Mouse (Mus musculus) splenic B cell, adult 2 months (primary cell): ENCODE data around the gene Arrb1.
A peak's percentile ranks its signal among the peaks of the same experiment; 100 is the strongest.

Experiments used
- DNase-seq: peaks from one replicate; pipeline ENCODE4 v3.0.0-alpha.2; 2011; ENCODE audit warnings: low read depth, low spot score
- H3K27me3 ChIP-seq: 2 replicates; pipeline ENCODE4 v1.6.1; 2012; ENCODE audit warnings: mild to moderate bottlenecking, low read length, moderate library complexity, mixed read lengths; ENCODE audit not compliant: control insufficient read depth, poor library complexity, insufficient read depth, severe bottlenecking
- H3K36me3 ChIP-seq: 2 replicates; pipeline ENCODE4 v1.6.1; 2012; ENCODE audit warnings: mild to moderate bottlenecking, low read length, moderate library complexity, mixed read lengths; ENCODE audit not compliant: control insufficient read depth, poor library complexity, insufficient read depth, severe bottlenecking

Gene Arrb1

GRCm38 (mm10) chr7:99549668-99550067 is 14.4 kb downstream of the Arrb1 start:
- H3K36me3 ChIP-seq: no peaks in the 10 kb centered on the region
- peak; percentile 16 for DNase-seq
- no peaks in the 10 kb centered on the region for H3K27me3 ChIP-seq

GRCm38 (mm10) chr7:99551623-99552022 is 16.4 kb downstream of the Arrb1 start:
- H3K36me3 ChIP-seq: no peaks in the 10 kb centered on the region
- no peak for DNase-seq
- no peaks in the 10 kb centered on the region for H3K27me3 ChIP-seq

- Histone ChIP-seq H3K36me3 (no peaks in the 10 kb centered on the region), H3K27me3 (no peaks in the 10 kb centered on the region)
- no peak for DNase-seq
Measured at GRCm38 (mm10) chr7:99553222-99553884, 18.1 kb downstream of the Arrb1 start.

- DNase-seq: no peak
- H3K36me3 ChIP-seq: no peaks in the 10 kb centered on the region
- no peaks in the 10 kb centered on the region for H3K27me3 ChIP-seq
Measured at GRCm38 (mm10) chr7:99553885-99554269, 18.6 kb downstream of the Arrb1 start.

- DNase-seq: peak; percentile 78
- Histone ChIP-seq H3K27me3 (no peaks in the 10 kb centered on the region), H3K36me3 (no peaks in the 10 kb centered on the region)
Measured at GRCm38 (mm10) chr7:99555862-99556261, 20.6 kb downstream of the Arrb1 start.

GRCm38 (mm10) chr7:99559091-99559490 is 23.8 kb downstream of the Arrb1 start:
- no peaks in the 10 kb centered on the region for H3K36me3 ChIP-seq
- no peak for DNase-seq
- H3K27me3 ChIP-seq: no peaks in the 10 kb centered on the region

- Histone ChIP-seq H3K36me3 (no peaks in the 10 kb centered on the region), H3K27me3 (no peaks in the 10 kb centered on the region)
- no peak for DNase-seq
Measured at GRCm38 (mm10) chr7:99562478-99562877, 27.2 kb downstream of the Arrb1 start.

GRCm38 (mm10) chr7:99563224-99563623 is 28.0 kb downstream of the Arrb1 start:
- Histone ChIP-seq H3K27me3 (no peaks in the 10 kb centered on the region), H3K36me3 (no peaks in the 10 kb centered on the region)
- no peak for DNase-seq

GRCm38 (mm10) chr7:99565325-99565881 is 30.1 kb downstream of the Arrb1 start:
- DNase-seq: no peak
- Histone ChIP-seq H3K36me3 (no peaks in the 10 kb centered on the region), H3K27me3 (no peaks in the 10 kb centered on the region)

- Histone ChIP-seq H3K27me3 (no peaks in the 10 kb centered on the region), H3K36me3 (no peaks in the 10 kb centered on the region)
- DNase-seq: no peak
Measured at GRCm38 (mm10) chr7:99570680-99571079, 35.4 kb downstream of the Arrb1 start.

GRCm38 (mm10) chr7:99572931-99573330 is 37.7 kb downstream of the Arrb1 start:
- no peak for DNase-seq
- Histone ChIP-seq H3K27me3 (no peaks in the 10 kb centered on the region), H3K36me3 (no peaks in the 10 kb centered on the region)

GRCm38 (mm10) chr7:99573351-99573750 is 38.1 kb downstream of the Arrb1 start:
- DNase-seq: no peak
- Histone ChIP-seq H3K27me3 (no peaks in the 10 kb centered on the region), H3K36me3 (no peaks in the 10 kb centered on the region)

- no peaks in the 10 kb centered on the region for H3K36me3 ChIP-seq
- DNase-seq: no peak
- H3K27me3 ChIP-seq: no peaks in the 10 kb centered on the region
Measured at GRCm38 (mm10) chr7:99578246-99578645, 43.0 kb downstream of the Arrb1 start.

GRCm38 (mm10) chr7:99579491-99580190 is 44.4 kb downstream of the Arrb1 start:
- DNase-seq: no peak
- H3K36me3 ChIP-seq: peaks cover 4% of the 10 kb centered on the region; the same call in 1 of the 2 replicates
- H3K27me3 ChIP-seq: no peaks in the 10 kb centered on the region

- peaks cover 4% of the 10 kb centered on the region; the same call in 1 of the 2 replicates for H3K36me3 ChIP-seq
- no peak for DNase-seq
- H3K27me3 ChIP-seq: no peaks in the 10 kb centered on the region
Measured at GRCm38 (mm10) chr7:99580247-99580646, 45.0 kb downstream of the Arrb1 start.
